Mouse (Mus musculus) embryonic facial prominence, embryonic 10.5 days (tissue): ENCODE measurements around the gene Rln3. TPM values are rescaled to one million over a fixed set of nuclear protein-coding genes. Genes with fewer than 3 reads are reported as not detected.

Source experiments
- DNase-seq: peaks from one replicate; pipeline ENCODE4 v3.0.0-alpha.2; 2017; ENCODE audit warnings: low spot score
- H3K27ac ChIP-seq: fragments of 300-500 bp; sonication (generic); replicated peaks from 2 replicates; pipeline ENCODE4 v1.5.1; 2016; ENCODE audit warnings: mild to moderate bottlenecking
- H3K27me3 ChIP-seq: fragments of 300-500 bp; sonication (generic); replicated peaks from 2 replicates; pipeline ENCODE4 v1.6.1; 2016; ENCODE audit warnings: low read depth, mild to moderate bottlenecking; ENCODE audit not compliant: poor library complexity, severe bottlenecking
- H3K36me3 ChIP-seq: fragments of 300-500 bp; sonication (generic); replicated peaks from 2 replicates; pipeline ENCODE4 v1.6.1; 2016; ENCODE audit warnings: mild to moderate bottlenecking, moderate library complexity
- H3K4me1 ChIP-seq: fragments of 300-500 bp; sonication (generic); 2 replicates; pipeline ENCODE4 v1.6.1; 2016
- H3K4me3 ChIP-seq: fragments of 300-500 bp; sonication (generic); 2 replicates; pipeline ENCODE4 v1.5.1; 2016; ENCODE audit warnings: mild to moderate bottlenecking, moderate library complexity
- H3K9me3 ChIP-seq: fragments of 300-500 bp; sonication (generic); 2 replicates; pipeline ENCODE4 v1.6.1; 2016; ENCODE audit warnings: mild to moderate bottlenecking
- WGBS: fragments of 180-500 bp; shearing (Covaris S2); methylation state at CpG from one replicate; pipeline ENCODE4 v1.1.7; 2016; 5-methylcytosine and 5-hydroxymethylcytosine counted together
- polyA plus RNA-seq: library from polyadenylated mRNA; unstranded; fragments of >200 nt; fragmentation: Nextera tagmentation; extraction: Ambion mirVana; gene quantifications from 2 replicates; pipeline ENCODE4 v1.2.1, GENCODE M21; 2016

Rln3 gene
- polyA plus RNA-seq = not detected in 2 replicates

- H3K27ac ChIP-seq = no peak within 1 kb of the TSS
- no peaks in the 10 kb centered on the region for H3K9me3 ChIP-seq
- peak within 1 kb of the TSS; percentile 35 for H3K4me3 ChIP-seq
- H3K36me3 ChIP-seq = no peaks in the 10 kb centered on the region
- H3K4me1 ChIP-seq = peaks cover 26% of the 10 kb centered on the region
- DNase-seq = no peak
- H3K27me3 ChIP-seq = peaks cover 71% of the 10 kb centered on the region
- 9% methylated on average over 9 of the region's 9 CpGs for WGBS
Measured at GRCm38 (mm10) chr8:84044900-84045299, at the start of gene Rln3. Rln3 (minus strand) TSS chr8:84045000.

- WGBS = 93% methylated on average over 8 of the region's 8 CpGs
- H3K36me3 ChIP-seq = peaks cover 99% of the 10 kb centered on the region
- H3K27ac ChIP-seq = no peak overlapping the region
- H3K4me1 ChIP-seq = no peaks in the 10 kb centered on the region
- no peak overlapping the region for H3K4me3 ChIP-seq
- H3K9me3 ChIP-seq = no peaks in the 10 kb centered on the region
- DNase-seq = no peak
- H3K27me3 ChIP-seq = no peaks in the 10 kb centered on the region
Measured at GRCm38 (mm10) chr8:84090585-84090984, 45.8 kb upstream of the Rln3 start.

- WGBS = 81% methylated on average over 9 of the region's 9 CpGs
- Histone ChIP-seq H3K27ac (no peak overlapping the region), H3K4me3 (no peak overlapping the region), H3K4me1 (peaks cover 6% of the 10 kb centered on the region), H3K9me3 (no peaks in the 10 kb centered on the region), H3K27me3 (no peaks in the 10 kb centered on the region), H3K36me3 (peaks cover 98% of the 10 kb centered on the region)
- no peak for DNase-seq
Measured at GRCm38 (mm10) chr8:84089277-84089676, 44.5 kb upstream of the Rln3 start.

- Histone ChIP-seq H3K36me3 (peaks cover 98% of the 10 kb centered on the region), H3K4me3 (no peak overlapping the region), H3K27ac (no peak overlapping the region), H3K27me3 (no peaks in the 10 kb centered on the region), H3K4me1 (peaks cover 18% of the 10 kb centered on the region), H3K9me3 (no peaks in the 10 kb centered on the region)
- DNase-seq = no peak
- WGBS = 94% methylated on average over 14 of the region's 14 CpGs
Measured at GRCm38 (mm10) chr8:84087821-84088220, 43.0 kb upstream of the Rln3 start.

GRCm38 (mm10) chr8:84087156-84087555, 42.4 kb upstream of the Rln3 start:
- Histone ChIP-seq H3K4me3 (no peak overlapping the region), H3K27ac (no peak overlapping the region)

GRCm38 (mm10) chr8:84084341-84085115, 39.7 kb upstream of the Rln3 start:
- H3K27ac ChIP-seq = no peak overlapping the region; the same call in 1 of the 2 replicates

More at GRCm38 (mm10) chr8:84087156-84087555, 42.4 kb upstream of the Rln3 start:
- H3K36me3 ChIP-seq = peaks cover 98% of the 10 kb centered on the region
- 89% methylated on average over 7 of the region's 7 CpGs for WGBS
- no peak for DNase-seq
- peaks cover 18% of the 10 kb centered on the region for H3K4me1 ChIP-seq
- H3K27me3 ChIP-seq = no peaks in the 10 kb centered on the region
- H3K9me3 ChIP-seq = no peaks in the 10 kb centered on the region

GRCm38 (mm10) chr8:84083829-84084241, 39.0 kb upstream of the Rln3 start:
- 23% methylated on average over 8 of the region's 8 CpGs for WGBS
- H3K4me1 ChIP-seq = peaks cover 18% of the 10 kb centered on the region
- H3K9me3 ChIP-seq = no peaks in the 10 kb centered on the region
- DNase-seq = peak; percentile 57
- no peaks in the 10 kb centered on the region for H3K27me3 ChIP-seq
- H3K36me3 ChIP-seq = peaks cover 98% of the 10 kb centered on the region
- 0 out of 2 replicates have a peak overlapping the region, but pooled peaks have one; percentile 12 for H3K27ac ChIP-seq
- no peak overlapping the region for H3K4me3 ChIP-seq

More at GRCm38 (mm10) chr8:84084341-84085115, 39.7 kb upstream of the Rln3 start:
- Histone ChIP-seq H3K36me3 (peaks cover 98% of the 10 kb centered on the region), H3K4me3 (peak overlapping the region; percentile 27; the same call in 1 of the 2 replicates), H3K4me1 (peaks cover 18% of the 10 kb centered on the region), H3K9me3 (no peaks in the 10 kb centered on the region), H3K27me3 (no peaks in the 10 kb centered on the region)
- 39% methylated on average over 42 of the region's 42 CpGs for WGBS
- DNase-seq = peak; percentile 28

GRCm38 (mm10) chr8:84079206-84079605, 34.4 kb upstream of the Rln3 start:
- no peak overlapping the region for H3K4me3 ChIP-seq
- 91% methylated on average over 5 of the region's 5 CpGs for WGBS
- DNase-seq = no peak
- H3K27me3 ChIP-seq = no peaks in the 10 kb centered on the region
- H3K36me3 ChIP-seq = peaks cover 95% of the 10 kb centered on the region
- no peak overlapping the region for H3K27ac ChIP-seq
- no peaks in the 10 kb centered on the region for H3K9me3 ChIP-seq
- H3K4me1 ChIP-seq = peaks cover 40% of the 10 kb centered on the region

- peaks cover 78% of the 10 kb centered on the region for H3K36me3 ChIP-seq
- WGBS = 57% methylated on average over 3 of the region's 3 CpGs
- H3K27me3 ChIP-seq = no peaks in the 10 kb centered on the region
- H3K9me3 ChIP-seq = no peaks in the 10 kb centered on the region
- H3K4me1 ChIP-seq = peaks cover 50% of the 10 kb centered on the region
- DNase-seq = no peak
- peak overlapping the region; percentile 2; the same call in 1 of the 2 replicates for H3K4me3 ChIP-seq
- H3K27ac ChIP-seq = 0 out of 2 replicates have a peak overlapping the region, but pooled peaks have one; percentile 4
Measured at GRCm38 (mm10) chr8:84076849-84077248, 32.0 kb upstream of the Rln3 start.

GRCm38 (mm10) chr8:84076412-84076811, 31.6 kb upstream of the Rln3 start:
- no peaks in the 10 kb centered on the region for H3K27me3 ChIP-seq
- H3K4me1 ChIP-seq = peaks cover 52% of the 10 kb centered on the region
- H3K27ac ChIP-seq = 0 out of 2 replicates have a peak overlapping the region, but pooled peaks have one; percentile 4
- peak overlapping the region; percentile 2; the same call in 1 of the 2 replicates for H3K4me3 ChIP-seq
- H3K36me3 ChIP-seq = peaks cover 75% of the 10 kb centered on the region
- no peak for DNase-seq
- H3K9me3 ChIP-seq = no peaks in the 10 kb centered on the region
- WGBS = 87% methylated on average over 1 of the region's 1 CpGs

- H3K4me1 ChIP-seq = peaks cover 72% of the 10 kb centered on the region
- no peaks in the 10 kb centered on the region for H3K9me3 ChIP-seq
- H3K4me3 ChIP-seq = no peak overlapping the region
- peaks cover 45% of the 10 kb centered on the region for H3K36me3 ChIP-seq
- DNase-seq = no peak
- no peaks in the 10 kb centered on the region for H3K27me3 ChIP-seq
- 0 out of 2 replicates have a peak overlapping the region, but pooled peaks have one; percentile 36 for H3K27ac ChIP-seq
- 69% methylated on average over 10 of the region's 10 CpGs for WGBS
Measured at GRCm38 (mm10) chr8:84073230-84073976, 28.6 kb upstream of the Rln3 start.

- DNase-seq = no peak
- Histone ChIP-seq H3K27me3 (no peaks in the 10 kb centered on the region), H3K4me1 (peaks cover 80% of the 10 kb centered on the region), H3K9me3 (no peaks in the 10 kb centered on the region), H3K36me3 (peaks cover 37% of the 10 kb centered on the region), H3K27ac (no peak overlapping the region), H3K4me3 (no peak overlapping the region)
- WGBS = 89% methylated on average over 10 of the region's 10 CpGs
Measured at GRCm38 (mm10) chr8:84072321-84072720, 27.5 kb upstream of the Rln3 start.
